Mouse (Mus musculus) heart, embryonic 13.5 days (tissue): ENCODE data around the gene Akap13. TPM values are rescaled to one million over a fixed set of nuclear protein-coding genes. Genes with fewer than 3 reads are reported as not detected.

Experiments used
- ATAC-seq: fragments of 200-750 bp; cut with Nextera tagmentation; 2 replicates; pipeline ENCODE4 v1.8.0; 2017; ENCODE audit warnings: moderate TSS enrichment; ENCODE audit not compliant: insufficient number of reproducible peaks, low FRiP score, low TSS enrichment; ENCODE audit errors: extremely low read depth
- H3K27ac ChIP-seq: fragments of 300-500 bp; sonication (generic); replicated peaks from 2 replicates; pipeline ENCODE4 v1.5.1; 2015; ENCODE audit warnings: moderate library complexity, mild to moderate bottlenecking, inconsistent platforms
- H3K27me3 ChIP-seq: fragments of 300-500 bp; sonication (generic); replicated peaks from 2 replicates; pipeline ENCODE4 v1.6.1; 2015; ENCODE audit warnings: mild to moderate bottlenecking, inconsistent platforms
- H3K36me3 ChIP-seq: fragments of 300-500 bp; sonication (generic); 2 replicates; pipeline ENCODE4 v1.6.1; 2015; ENCODE audit warnings: mild to moderate bottlenecking, inconsistent platforms
- H3K4me1 ChIP-seq: fragments of 300-500 bp; sonication (generic); 2 replicates; pipeline ENCODE4 v1.6.1; 2015; ENCODE audit warnings: inconsistent platforms
- H3K4me2 ChIP-seq: fragments of 300-500 bp; sonication (generic); 2 replicates; pipeline ENCODE4 v1.6.1; 2015; ENCODE audit warnings: inconsistent platforms, mild to moderate bottlenecking, moderate library complexity
- H3K4me3 ChIP-seq: fragments of 300-500 bp; sonication (generic); 2 replicates; pipeline ENCODE4 v1.5.1; 2015; ENCODE audit warnings: moderate library complexity, mild to moderate bottlenecking, inconsistent platforms
- H3K9ac ChIP-seq: fragments of 300-500 bp; sonication (generic); 2 replicates; pipeline ENCODE4 v1.6.1; 2015; ENCODE audit warnings: inconsistent platforms, mild to moderate bottlenecking, moderate library complexity
- H3K9me3 ChIP-seq: fragments of 300-500 bp; sonication (generic); 2 replicates; pipeline ENCODE4 v1.6.1; 2016; ENCODE audit warnings: inconsistent platforms
- WGBS: fragments of 180-500 bp; shearing (Covaris S2); methylation state at CpG from one replicate; pipeline ENCODE4 v1.1.7; 2015; ENCODE audit warnings: mixed read lengths; 5-methylcytosine and 5-hydroxymethylcytosine counted together
- polyA plus RNA-seq: library from polyadenylated mRNA; unstranded; fragments of >200 nt; fragmentation: Nextera tagmentation; extraction: Ambion mirVana; gene quantifications from 2 replicates; pipeline ENCODE4 v1.2.1, GENCODE M21; 2015

The Akap13 gene
- polyA plus RNA-seq, 1 experiment from 2014 or later: 41.8 TPM

- 62% methylated on average over 3 of the region's 3 CpGs for WGBS
Measured at GRCm38 (mm10) chr7:75684976-75685375, 229.6 kb downstream of the Akap13 start.

GRCm38 (mm10) chr7:75686046-75686826, 230.9 kb downstream of the Akap13 start:
- H3K27ac ChIP-seq: no peak overlapping the region
- H3K9me3 ChIP-seq: no peaks in the 10 kb centered on the region
- peaks cover 84% of the 10 kb centered on the region for H3K36me3 ChIP-seq
- 77% methylated on average over 7 of the region's 7 CpGs for WGBS
- no peaks in the 10 kb centered on the region for H3K27me3 ChIP-seq
- no peak overlapping the region for H3K4me2 ChIP-seq
- ATAC-seq: no peak
- H3K4me1 ChIP-seq: no peaks in the 10 kb centered on the region
- H3K4me3 ChIP-seq: no peak overlapping the region
- H3K9ac ChIP-seq: no peak overlapping the region

More at GRCm38 (mm10) chr7:75684976-75685375, 229.6 kb downstream of the Akap13 start:
- Histone ChIP-seq H3K4me2 (no peak overlapping the region), H3K9ac (no peak overlapping the region), H3K36me3 (peaks cover 84% of the 10 kb centered on the region), H3K27me3 (no peaks in the 10 kb centered on the region), H3K4me1 (no peaks in the 10 kb centered on the region), H3K9me3 (no peaks in the 10 kb centered on the region), H3K4me3 (no peak overlapping the region), H3K27ac (no peak overlapping the region)
- ATAC-seq: no peak

- H3K9ac ChIP-seq: no peak overlapping the region
- H3K4me2 ChIP-seq: no peak overlapping the region
- peaks cover 79% of the 10 kb centered on the region for H3K36me3 ChIP-seq
- WGBS: 73% methylated on average over 1 of the region's 1 CpGs
- H3K4me1 ChIP-seq: no peaks in the 10 kb centered on the region
- no peak overlapping the region for H3K27ac ChIP-seq
- no peaks in the 10 kb centered on the region for H3K9me3 ChIP-seq
- no peaks in the 10 kb centered on the region for H3K27me3 ChIP-seq
- no peak overlapping the region for H3K4me3 ChIP-seq
- ATAC-seq: no peak
Measured at GRCm38 (mm10) chr7:75686827-75687164, 231.5 kb downstream of the Akap13 start.

- 88% methylated on average over 3 of the region's 3 CpGs for WGBS
- H3K9me3 ChIP-seq: no peaks in the 10 kb centered on the region
- H3K27me3 ChIP-seq: no peaks in the 10 kb centered on the region
- H3K36me3 ChIP-seq: peaks cover 73% of the 10 kb centered on the region
- no peaks in the 10 kb centered on the region for H3K4me1 ChIP-seq
- H3K9ac ChIP-seq: no peak overlapping the region
- no peak overlapping the region for H3K4me2 ChIP-seq
- H3K27ac ChIP-seq: no peak overlapping the region
- no peak overlapping the region for H3K4me3 ChIP-seq
- no peak for ATAC-seq
Measured at GRCm38 (mm10) chr7:75688144-75688543, 232.8 kb downstream of the Akap13 start.

GRCm38 (mm10) chr7:75694777-75695176, 239.4 kb downstream of the Akap13 start:
- no peak overlapping the region for H3K4me2 ChIP-seq
- no peaks in the 10 kb centered on the region for H3K27me3 ChIP-seq
- WGBS: 89% methylated on average over 5 of the region's 5 CpGs
- no peaks in the 10 kb centered on the region for H3K9me3 ChIP-seq
- peaks cover 61% of the 10 kb centered on the region for H3K36me3 ChIP-seq
- H3K4me1 ChIP-seq: no peaks in the 10 kb centered on the region
- no peak overlapping the region for H3K27ac ChIP-seq
- no peak for ATAC-seq
- no peak overlapping the region for H3K4me3 ChIP-seq
- no peak overlapping the region for H3K9ac ChIP-seq

- ATAC-seq: no peak
- Histone ChIP-seq H3K4me1 (no peaks in the 10 kb centered on the region), H3K27me3 (no peaks in the 10 kb centered on the region), H3K9me3 (no peaks in the 10 kb centered on the region), H3K9ac (no peak overlapping the region), H3K27ac (no peak overlapping the region), H3K4me3 (no peak overlapping the region), H3K4me2 (no peak overlapping the region), H3K36me3 (peaks cover 89% of the 10 kb centered on the region)
- WGBS: 78% methylated on average over 5 of the region's 5 CpGs
Measured at GRCm38 (mm10) chr7:75699836-75700235, 244.5 kb downstream of the Akap13 start.

- H3K9me3 ChIP-seq: no peaks in the 10 kb centered on the region
- H3K4me2 ChIP-seq: no peak overlapping the region
- H3K4me3 ChIP-seq: no peak overlapping the region
- WGBS: 84% methylated on average over 10 of the region's 10 CpGs
- no peaks in the 10 kb centered on the region for H3K4me1 ChIP-seq
- ATAC-seq: no peak
- H3K9ac ChIP-seq: no peak overlapping the region
- peaks cover 91% of the 10 kb centered on the region for H3K36me3 ChIP-seq
- H3K27ac ChIP-seq: no peak overlapping the region
- H3K27me3 ChIP-seq: no peaks in the 10 kb centered on the region
Measured at GRCm38 (mm10) chr7:75700771-75701345, 245.5 kb downstream of the Akap13 start.

GRCm38 (mm10) chr7:75701761-75702160, 246.4 kb downstream of the Akap13 start:
- Histone ChIP-seq H3K9ac (no peak overlapping the region), H3K4me1 (no peaks in the 10 kb centered on the region), H3K9me3 (no peaks in the 10 kb centered on the region), H3K4me2 (no peak overlapping the region), H3K27ac (no peak overlapping the region), H3K4me3 (no peak overlapping the region), H3K27me3 (no peaks in the 10 kb centered on the region), H3K36me3 (peaks cover 90% of the 10 kb centered on the region)
- no peak for ATAC-seq
- WGBS: 74% methylated on average over 7 of the region's 7 CpGs

GRCm38 (mm10) chr7:75702368-75702767, 247.0 kb downstream of the Akap13 start:
- no peak for ATAC-seq
- 89% methylated on average over 3 of the region's 3 CpGs for WGBS
- H3K4me3 ChIP-seq: no peak overlapping the region
- no peaks in the 10 kb centered on the region for H3K9me3 ChIP-seq
- H3K36me3 ChIP-seq: peaks cover 90% of the 10 kb centered on the region
- H3K27me3 ChIP-seq: no peaks in the 10 kb centered on the region
- H3K4me1 ChIP-seq: no peaks in the 10 kb centered on the region
- no peak overlapping the region for H3K9ac ChIP-seq
- no peak overlapping the region for H3K4me2 ChIP-seq
- no peak overlapping the region for H3K27ac ChIP-seq

- H3K4me2 ChIP-seq: no peak overlapping the region
- H3K9ac ChIP-seq: no peak overlapping the region
- H3K27me3 ChIP-seq: no peaks in the 10 kb centered on the region
- peaks cover 90% of the 10 kb centered on the region for H3K36me3 ChIP-seq
- H3K9me3 ChIP-seq: no peaks in the 10 kb centered on the region
- H3K4me1 ChIP-seq: no peaks in the 10 kb centered on the region
- no peak for ATAC-seq
- H3K4me3 ChIP-seq: no peak overlapping the region
- H3K27ac ChIP-seq: no peak overlapping the region
- WGBS: 76% methylated on average over 3 of the region's 3 CpGs
Measured at GRCm38 (mm10) chr7:75702966-75703645, 247.8 kb downstream of the Akap13 start.

- no peaks in the 10 kb centered on the region for H3K4me1 ChIP-seq
- peaks cover 91% of the 10 kb centered on the region for H3K36me3 ChIP-seq
- no peak for ATAC-seq
- no peaks in the 10 kb centered on the region for H3K27me3 ChIP-seq
- H3K4me2 ChIP-seq: no peak overlapping the region
- 92% methylated on average over 6 of the region's 6 CpGs for WGBS
- no peaks in the 10 kb centered on the region for H3K9me3 ChIP-seq
- H3K9ac ChIP-seq: no peak overlapping the region
- H3K27ac ChIP-seq: no peak overlapping the region
- H3K4me3 ChIP-seq: no peak overlapping the region
Measured at GRCm38 (mm10) chr7:75704862-75705261, 249.5 kb downstream of the Akap13 start.
